8 mouse cellular contexts compared by ENCODE assay signal in genomic region chr17:85395502-85395901, GRCm38 (mm10).
A peak's percentile ranks its signal among the peaks of the same experiment; 100 is the strongest.
DNase-seq lines count a peak whose midpoint lies in the region; ATAC-seq and TF ChIP-seq lines count a peak whose summit lies in the region.
"Had no signal": no experiment of that assay in that cellular context is flagged by ENCODE, and none has a peak within 500 bp of the region (broad histone marks: within the 10 kb centered on the region; RNA-seq: fewer than 3 reads in every experiment).

No protein-coding gene starts in this region.

- ATAC-seq in neural tube, embryonic 14.5 days (ENCODE audit: low read depth), result peak; percentile 70; the same call in 1 of the 2 replicates
- ATAC-seq in liver, postnatal 0 days, result 0 out of 2 replicates have a peak, but pooled peaks have one; percentile 50
- ATAC-seq in stomach, embryonic 16.5 days (ENCODE audit: insufficient read depth, low FRiP score), result no peak

- no peaks in the 10 kb centered on the region for H3K36me3 ChIP-seq in neural tube, embryonic 14.5 days (ENCODE audit: control insufficient read depth, insufficient read depth, low read length)
- no peaks in the 10 kb centered on the region for H3K36me3 ChIP-seq in forebrain, embryonic 10.5 days (replicated peaks)
- no peaks in the 10 kb centered on the region for H3K36me3 ChIP-seq in liver, postnatal 0 days (replicated peaks; ENCODE audit: insufficient read depth, low read length)
- no peaks in the 10 kb centered on the region for H3K36me3 ChIP-seq in stomach, embryonic 16.5 days (ENCODE audit: control insufficient read depth, insufficient read depth, low read length)
- H3K36me3 ChIP-seq: limb, embryonic 13.5 days had no signal

- no peaks in the 10 kb centered on the region for H3K27me3 ChIP-seq in neural tube, embryonic 14.5 days (ENCODE audit: control insufficient read depth, insufficient read depth, low read length)
- H3K27me3 ChIP-seq in forebrain, embryonic 10.5 days (ENCODE audit: poor library complexity, severe bottlenecking), result peaks cover 44% of the 10 kb centered on the region
- no peaks in the 10 kb centered on the region for H3K27me3 ChIP-seq in liver, postnatal 0 days (ENCODE audit: insufficient read depth, low read length)
- no peaks in the 10 kb centered on the region for H3K27me3 ChIP-seq in stomach, embryonic 16.5 days (ENCODE audit: control insufficient read depth, insufficient read depth, low read length)
- H3K27me3 ChIP-seq: limb, embryonic 13.5 days had no signal

- H3K9ac ChIP-seq in neural tube, embryonic 14.5 days (replicated peaks; ENCODE audit: low read depth, low read length), result no peak overlapping the region
- H3K9ac ChIP-seq in liver, postnatal 0 days (replicated peaks), result no peak overlapping the region
- no peak overlapping the region for H3K9ac ChIP-seq in stomach, embryonic 16.5 days (ENCODE audit: low read length)
- H3K9ac ChIP-seq: limb, embryonic 13.5 days had no signal

- no peaks in the 10 kb centered on the region for H3K9me3 ChIP-seq in neural tube, embryonic 14.5 days (ENCODE audit: control insufficient read depth, low read length)
- H3K9me3 ChIP-seq in forebrain, embryonic 10.5 days, result 0 out of 2 replicates have a peak, but pooled peaks cover under 1% of the 10 kb centered on the region
- no peaks in the 10 kb centered on the region for H3K9me3 ChIP-seq in liver, postnatal 0 days (ENCODE audit: low read length)
- no peaks in the 10 kb centered on the region for H3K9me3 ChIP-seq in stomach, embryonic 16.5 days (replicated peaks; ENCODE audit: control insufficient read depth, low read length)
- H3K9me3 ChIP-seq: limb, embryonic 13.5 days had no signal

- H3K4me1 ChIP-seq in neural tube, embryonic 14.5 days (ENCODE audit: control insufficient read depth, insufficient read depth, low read length), result peaks cover 17% of the 10 kb centered on the region
- H3K4me1 ChIP-seq in forebrain, embryonic 10.5 days, result peaks cover 60% of the 10 kb centered on the region
- H3K4me1 ChIP-seq in liver, postnatal 0 days (ENCODE audit: insufficient read depth), result no peaks in the 10 kb centered on the region
- no peaks in the 10 kb centered on the region for H3K4me1 ChIP-seq in stomach, embryonic 16.5 days (ENCODE audit: control insufficient read depth, insufficient read depth, low read length)

- no peak for TF ChIP-seq CTCF in liver, postnatal 0 days (IDR thresholded peaks at IDR 0.05; ENCODE audit: low read depth)

- no peak for DNase-seq in neural tube, embryonic 10.5 days (ENCODE audit: extremely low spot score, low spot score)
- DNase-seq in forebrain, embryonic 10.5 days (ENCODE audit: extremely low spot score, low spot score), result no peak
- DNase-seq in liver, postnatal 0 days, result no peak
- DNase-seq in adrenal gland, postnatal 25 days, result no peak
- DNase-seq in left cerebral cortex, postnatal 25 days (ENCODE audit: low spot score in 2 of 2), result no peak

- intact Hi-C loops in left cerebral cortex, postnatal 25 days (cut with DNase I), result no loop called here

- H3K27ac ChIP-seq in neural tube, embryonic 14.5 days (ENCODE audit: low read depth, low read length), result no peak overlapping the region
- H3K27ac ChIP-seq in forebrain, embryonic 10.5 days, result 0 out of 2 replicates have a peak overlapping the region, but pooled peaks have one; percentile 30
- H3K27ac ChIP-seq in liver, postnatal 0 days (ENCODE audit: low read depth), result no peak overlapping the region
- H3K27ac ChIP-seq in stomach, embryonic 16.5 days (ENCODE audit: low read length), result no peak overlapping the region
- H3K27ac ChIP-seq: limb, embryonic 13.5 days had no signal

- no peak for TF ChIP-seq EP300 in liver, postnatal 0 days (IDR thresholded peaks at IDR 0.05; ENCODE audit: low read depth)

- H3K4me3 ChIP-seq in neural tube, embryonic 14.5 days (ENCODE audit: low read depth, low read length), result no peak overlapping the region
- H3K4me3 ChIP-seq in forebrain, embryonic 10.5 days, result no peak overlapping the region
- H3K4me3 ChIP-seq in liver, postnatal 0 days (ENCODE audit: low read depth, low read length), result no peak overlapping the region
- H3K4me3 ChIP-seq in stomach, embryonic 16.5 days (replicated peaks; ENCODE audit: low read length), result no peak overlapping the region; the same call in 1 of the 2 replicates
- H3K4me3 ChIP-seq: limb, embryonic 13.5 days had no signal

- 35% methylated on average over 5 of the region's 5 CpGs for WGBS in neural tube, embryonic 14.5 days
- 50% methylated on average over 5 of the region's 5 CpGs for WGBS in forebrain, embryonic 10.5 days
- WGBS in liver, postnatal 0 days (ENCODE audit: insufficient replicate concordance), result 20% methylated on average over 5 of the region's 5 CpGs
- 47% methylated on average over 5 of the region's 5 CpGs for WGBS in stomach, embryonic 16.5 days

- H3K4me2 ChIP-seq in neural tube, embryonic 14.5 days (ENCODE audit: low read depth, low read length), result no peak overlapping the region
- H3K4me2 ChIP-seq in liver, postnatal 0 days (ENCODE audit: low read depth, low read length), result peak overlapping the region; percentile 26; the same call in 1 of the 2 replicates
- H3K4me2 ChIP-seq in stomach, embryonic 16.5 days (ENCODE audit: low read depth, low read length), result peak overlapping the region; percentile 29
- H3K4me2 ChIP-seq: limb, embryonic 13.5 days had no signal
